Mouse (Mus musculus) forelimb bud, embryonic 11.5 days (tissue): ENCODE results near the gene Nlk.
"Not testable (repeated sequence)": the region's sequence is repeated elsewhere in the genome, so short reads cannot be mapped to it uniquely, and the experiment has no call there.

ENCODE experiments used
- DNase-seq: peaks from one replicate; pipeline ENCODE4 v3.0.0-alpha.2; 2012; ENCODE audit warnings: low read depth, low spot score

The Nlk gene

GRCm38 (mm10) chr11:78598763-78599415, 98.3 kb downstream of the Nlk start:
- no peak for DNase-seq

- DNase-seq, result peak; percentile 81
Observed at GRCm38 (mm10) chr11:78596750-78597149, 100.4 kb downstream of the Nlk start.

GRCm38 (mm10) chr11:78595773-78596172, 101.4 kb downstream of the Nlk start:
- DNase-seq, result no peak

GRCm38 (mm10) chr11:78594271-78594964, 102.8 kb downstream of the Nlk start:
- DNase-seq, result no peak

DNA sequence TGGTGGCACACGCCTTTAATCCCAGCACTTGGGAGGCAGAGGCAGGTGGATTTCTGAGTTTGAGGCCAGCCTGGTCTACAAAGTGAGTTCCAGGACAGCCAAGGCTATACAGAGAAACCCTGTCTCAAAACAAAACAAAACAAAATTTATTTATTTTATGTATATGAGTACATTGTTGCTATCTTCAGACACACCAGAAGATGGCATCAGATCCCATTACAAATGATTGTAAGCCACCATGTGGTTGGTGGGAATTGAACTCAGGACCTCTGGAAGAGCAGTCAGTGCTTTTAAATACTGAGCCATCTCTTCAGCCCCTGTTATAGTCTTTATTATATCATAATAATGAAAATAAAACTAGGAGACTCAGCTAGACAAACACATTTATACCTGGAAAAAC, 109.5 kb downstream of the Nlk start:
- not testable (repeated sequence) for DNase-seq

DNA sequence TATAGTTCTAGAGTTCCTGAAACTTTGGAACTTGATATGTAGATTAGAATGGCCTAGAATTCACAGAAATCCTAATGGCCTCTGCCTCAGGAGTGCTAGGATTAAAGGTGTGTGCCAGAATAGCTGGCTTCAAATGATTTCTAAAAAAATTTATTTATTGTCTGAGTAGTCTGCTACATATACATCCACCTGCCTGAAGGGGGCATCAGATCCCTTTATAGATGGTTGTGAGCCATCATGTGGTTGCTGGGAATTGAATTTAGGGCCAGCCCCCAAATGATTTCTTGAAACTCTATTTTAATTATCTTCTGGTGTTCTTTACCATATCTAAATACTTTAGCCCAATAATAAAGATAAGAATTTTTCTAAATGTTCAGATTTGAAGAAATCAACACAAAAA, 111.1 kb downstream of the Nlk start:
- no peak for DNase-seq

DNA sequence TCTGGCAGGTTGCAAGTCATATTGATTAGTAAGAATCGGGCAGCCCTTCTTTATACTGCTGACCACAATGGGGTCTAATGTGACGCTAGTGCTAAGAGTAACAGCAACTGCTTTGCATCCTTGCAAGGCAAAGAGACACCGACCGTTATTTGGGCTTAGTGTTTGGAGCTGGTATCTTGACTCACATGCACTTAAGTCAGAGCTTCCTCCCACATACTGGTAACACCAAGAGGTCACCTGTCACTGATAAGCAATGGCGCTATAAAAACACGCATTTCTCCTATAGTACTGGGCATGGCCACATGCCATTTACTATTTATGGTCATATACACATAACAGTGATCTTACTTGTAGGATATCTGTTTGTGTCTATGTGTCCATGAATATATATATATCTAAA, 114.3 kb downstream of the Nlk start:
- DNase-seq, result no peak

GRCm38 (mm10) chr11:78574975-78575374, 122.2 kb downstream of the Nlk start:
- no peak for DNase-seq

DNA sequence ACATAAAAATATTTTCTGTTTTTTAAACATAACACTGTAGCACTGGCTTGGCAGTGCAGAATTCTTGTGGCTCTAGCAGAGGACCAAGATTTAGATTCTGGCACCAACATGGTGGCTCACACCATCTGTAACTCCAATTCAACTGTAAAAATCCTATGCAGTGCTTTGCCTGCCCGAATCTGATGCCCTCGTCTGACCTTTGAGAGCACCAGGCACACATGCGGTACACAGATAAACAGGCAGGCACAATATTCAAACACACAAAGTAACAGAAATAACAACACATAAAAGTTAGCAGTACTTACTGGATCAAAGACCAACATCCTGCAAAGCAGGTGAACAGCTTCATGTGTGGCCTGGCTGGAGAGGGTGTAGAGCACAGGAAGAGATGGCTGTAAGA, 122.6 kb downstream of the Nlk start:
- no peak for DNase-seq

- not testable (repeated sequence) for DNase-seq
Observed at GRCm38 (mm10) chr11:78574031-78574430, 123.1 kb downstream of the Nlk start.

- DNase-seq, result no peak
Observed at GRCm38 (mm10) chr11:78571854-78572253, 125.3 kb downstream of the Nlk start.

DNA sequence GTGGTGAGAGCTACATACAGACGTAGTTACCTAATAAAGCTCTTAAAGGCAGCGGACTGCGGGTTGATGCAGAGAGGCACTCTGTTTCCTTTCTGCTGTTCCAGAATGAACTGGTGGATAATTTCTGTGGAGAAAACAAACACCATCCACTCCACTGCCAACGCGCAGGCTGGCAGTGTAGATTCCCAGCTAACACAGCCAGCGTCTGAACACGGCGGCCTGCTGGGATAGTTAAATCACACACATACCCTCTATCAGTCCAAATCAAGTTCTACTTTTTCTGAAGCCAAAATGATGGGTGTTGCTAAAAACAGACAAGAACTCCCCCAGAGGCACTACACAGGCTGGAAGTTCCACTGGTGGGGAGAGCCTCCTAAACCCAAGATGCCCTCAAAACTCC, 125.7 kb downstream of the Nlk start:
- DNase-seq, result no peak

GRCm38 (mm10) chr11:78569806-78570205, 127.4 kb downstream of the Nlk start:
- DNase-seq, result no peak

GRCm38 (mm10) chr11:78568827-78569226, 128.3 kb downstream of the Nlk start:
- no peak for DNase-seq

DNA sequence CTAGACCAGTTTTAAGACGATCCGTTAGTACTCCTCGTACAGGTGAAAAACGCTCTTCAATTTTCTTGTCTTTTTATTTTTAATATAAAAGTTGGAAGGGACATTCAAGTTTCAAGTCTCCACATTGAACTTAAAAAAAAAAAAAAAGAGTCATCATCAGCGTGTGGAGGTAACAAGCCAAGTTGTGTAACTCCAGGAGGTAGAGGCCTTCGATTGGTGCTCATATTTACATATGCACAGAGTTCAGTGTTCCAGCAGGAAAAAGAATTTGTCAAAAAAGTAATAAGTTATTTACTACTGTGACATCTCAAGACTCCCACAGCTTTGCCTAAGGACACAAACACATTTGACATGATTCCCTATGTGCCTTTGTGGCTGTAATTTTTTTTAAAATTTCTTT, 129.6 kb downstream of the Nlk start:
- DNase-seq, result no peak

GRCm38 (mm10) chr11:78566775-78567174, 130.4 kb downstream of the Nlk start:
- no peak for DNase-seq

- DNase-seq, result peak; percentile 76
Observed at GRCm38 (mm10) chr11:78560447-78560846, 136.7 kb downstream of the Nlk start.

DNA sequence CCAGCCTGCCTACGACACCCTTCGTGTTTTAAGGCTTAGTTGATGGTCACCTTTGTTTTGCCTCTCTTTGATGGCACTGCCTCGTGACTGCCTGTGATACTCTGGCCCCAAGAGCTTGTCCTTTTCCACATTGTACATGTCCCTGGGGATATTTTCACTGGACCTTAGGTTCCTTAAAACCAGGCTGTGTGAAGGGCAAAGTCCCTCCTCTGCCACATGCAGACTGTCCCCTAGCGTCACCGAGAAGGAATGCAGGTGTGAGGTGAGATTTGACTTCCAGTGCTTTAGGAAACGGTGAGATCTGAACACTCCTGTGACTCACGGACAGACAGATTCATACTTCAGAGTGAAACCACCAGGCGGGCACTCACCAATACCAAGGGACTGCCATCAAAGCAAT, 139.9 kb downstream of the Nlk start:
- DNase-seq, result no peak

- DNase-seq, result no peak
Observed at GRCm38 (mm10) chr11:78556070-78556469, 141.1 kb downstream of the Nlk start.

DNA sequence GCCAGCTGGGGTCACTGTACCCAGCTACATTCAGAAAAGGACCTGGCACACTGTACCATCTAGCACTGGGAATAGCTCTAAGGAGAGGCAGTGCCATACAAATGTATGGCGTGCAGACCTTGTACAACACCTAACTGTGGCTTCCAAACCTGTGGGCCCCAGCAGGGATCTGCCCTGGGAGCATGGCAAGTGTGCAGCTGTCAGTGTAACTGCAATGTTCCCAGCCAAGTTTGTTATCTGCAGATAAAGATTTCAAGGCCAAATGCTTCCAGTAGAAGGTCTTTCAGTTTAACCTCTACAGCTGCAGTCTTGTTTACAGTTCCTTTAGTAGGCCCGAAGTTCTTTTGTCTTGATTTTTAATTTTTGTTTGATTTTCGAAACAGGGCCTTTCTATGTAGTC, 141.6 kb downstream of the Nlk start:
- DNase-seq, result no peak

- no peak for DNase-seq
Observed at GRCm38 (mm10) chr11:78551059-78551398, 146.1 kb downstream of the Nlk start.

DNA sequence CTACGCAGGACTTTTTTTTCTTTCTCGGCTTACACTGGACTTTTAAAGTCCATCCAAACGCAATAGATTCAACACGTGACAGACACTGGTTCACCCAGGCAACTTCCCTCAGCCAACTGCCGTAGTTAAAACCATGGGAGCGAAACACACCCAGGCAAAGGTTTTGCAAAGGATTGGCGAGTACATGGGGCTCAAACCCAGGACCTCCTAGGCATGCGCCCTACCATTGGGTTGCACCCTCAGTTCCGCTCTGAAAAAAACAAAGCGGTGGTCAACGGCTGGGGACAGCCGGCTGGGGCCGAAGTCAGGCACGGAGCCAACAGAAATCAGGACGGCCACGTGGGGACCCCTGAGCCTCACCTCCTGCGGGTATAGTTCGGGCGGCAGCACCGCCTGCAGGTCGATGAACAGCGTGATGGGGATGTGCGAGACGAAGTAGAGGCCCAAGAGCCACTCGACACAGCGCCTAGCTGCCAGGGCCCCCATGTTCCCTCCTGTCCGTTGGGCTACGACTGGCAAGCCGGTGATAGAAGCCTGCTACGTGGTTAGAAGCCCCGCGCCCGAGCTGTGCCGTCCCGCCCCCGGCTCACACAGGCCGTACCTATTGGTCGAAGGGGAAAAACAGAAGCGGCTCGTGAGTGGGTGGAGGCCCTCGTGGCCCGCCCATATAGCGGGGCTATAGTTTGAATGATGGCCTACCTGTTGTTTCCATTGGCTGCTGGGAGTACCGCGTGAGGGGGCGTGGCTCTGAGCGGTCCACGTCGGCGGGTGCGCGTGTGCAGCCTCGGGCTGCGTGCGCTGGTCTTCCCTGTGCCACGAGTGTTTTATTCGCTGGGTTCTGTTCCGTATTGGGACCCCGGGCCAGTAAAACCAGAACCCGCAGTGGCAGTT, 146.8 kb downstream of the Nlk start, which contains the start of gene Tmem97:
Tmem97 (minus strand) TSS at position 610 of the 891 bp plus-strand sequence.
- DNase-seq, result peak; percentile 95
